Mouse (Mus musculus) activated CD4-positive, CD25-positive, alpha-beta regulatory T cell, adult 4 months (primary cell): Measurements from ENCODE around the gene Trim24. TPM values are rescaled to one million over a fixed set of nuclear protein-coding genes. Genes with fewer than 3 reads are reported as not detected.

ENCODE experiments used
- polyA plus RNA-seq, 2 experiments: library from polyadenylated mRNA; unstranded; fragments of 100-300 nt; shearing (Covaris generic); gene quantifications; one replicate each; pipeline ENCODE4 v1.2.1; 2017

The Trim24 gene
- polyA plus RNA-seq, 2 experiments from 2014 or later, result 11.4 to 14.1 TPM

Other genes with a start within 250 kb of the Trim24 start
- gene Svopl, start 176.2 kb downstream of the Trim24 start, polyA plus RNA-seq, result under 1 TPM in 1 of 2 experiments, not detected in 1; 0.13 TPM
- not detected for gene Tmem213, start 238.4 kb downstream of the Trim24 start, polyA plus RNA-seq